Mouse (Mus musculus): ENCODE results near the gene Hopx.

The Hopx gene

GRCm38 (mm10) chr5:77061372-77062038, 53.4 kb downstream of the Hopx start:
- DNase-seq, result peak; percentile 78

GRCm38 (mm10) chr5:77060363-77060762, 54.6 kb downstream of the Hopx start:
- DNase-seq, result no peak

- DNase-seq, result no peak
Observed at GRCm38 (mm10) chr5:77056881-77057440, 58.0 kb downstream of the Hopx start.

- DNase-seq, result no peak
Observed at GRCm38 (mm10) chr5:77052616-77053015, 62.3 kb downstream of the Hopx start.

- DNase-seq, result no peak
Observed at GRCm38 (mm10) chr5:77044362-77044761, 70.6 kb downstream of the Hopx start.

GRCm38 (mm10) chr5:77039391-77039790, 75.5 kb downstream of the Hopx start:
- no peak for DNase-seq

GRCm38 (mm10) chr5:77038451-77038850, 76.5 kb downstream of the Hopx start:
- no peak for DNase-seq
